Mouse (Mus musculus) neural tube, embryonic 15.5 days (tissue): ENCODE results near the gene Ccnb3. TPM values are rescaled to one million over a fixed set of nuclear protein-coding genes. Genes with fewer than 3 reads are reported as not detected.
"Not testable (repeated sequence)": the region's sequence is repeated elsewhere in the genome, so short reads cannot be mapped to it uniquely, and the experiment has no call there.

Experiments used
- ATAC-seq: fragments of 200-750 bp; cut with Nextera tagmentation; 2 replicates; pipeline ENCODE4 v1.8.0; 2017; ENCODE audit warnings: mild to moderate bottlenecking, moderate TSS enrichment, moderate library complexity; ENCODE audit not compliant: low FRiP score
- H3K27ac ChIP-seq: fragments of 300-500 bp; sonication (generic); replicated peaks from 2 replicates; pipeline ENCODE4 v1.5.1; 2015; ENCODE audit warnings: mild to moderate bottlenecking, inconsistent platforms
- H3K27me3 ChIP-seq: fragments of 300-500 bp; sonication (generic); replicated peaks from 2 replicates; pipeline ENCODE4 v1.6.1; 2015; ENCODE audit warnings: inconsistent platforms
- H3K36me3 ChIP-seq: fragments of 300-500 bp; sonication (generic); 2 replicates; pipeline ENCODE4 v1.6.1; 2015; ENCODE audit warnings: inconsistent platforms
- H3K4me1 ChIP-seq: fragments of 300-500 bp; sonication (generic); 2 replicates; pipeline ENCODE4 v1.6.1; 2015; ENCODE audit warnings: inconsistent platforms
- H3K4me2 ChIP-seq: fragments of 300-500 bp; sonication (generic); 2 replicates; pipeline ENCODE4 v1.6.1; 2015; ENCODE audit warnings: inconsistent platforms, mild to moderate bottlenecking, moderate library complexity
- H3K4me3 ChIP-seq: fragments of 300-500 bp; sonication (generic); replicated peaks from 2 replicates; pipeline ENCODE4 v1.5.1; 2015; ENCODE audit warnings: mild to moderate bottlenecking, inconsistent platforms
- H3K9ac ChIP-seq: fragments of 300-500 bp; sonication (generic); replicated peaks from 2 replicates; pipeline ENCODE4 v1.6.1; 2015; ENCODE audit warnings: mild to moderate bottlenecking, inconsistent platforms
- H3K9me3 ChIP-seq: fragments of 300-500 bp; sonication (generic); replicated peaks from 2 replicates; pipeline ENCODE4 v1.6.1; 2016; ENCODE audit warnings: inconsistent platforms
- WGBS: fragments of 180-500 bp; shearing (Covaris S2); methylation state at CpG from one replicate; pipeline ENCODE4 v1.1.7; 2015; ENCODE audit warnings: mixed read lengths; 5-methylcytosine and 5-hydroxymethylcytosine counted together
- polyA plus RNA-seq: library from polyadenylated mRNA; unstranded; fragments of >200 nt; fragmentation: Nextera tagmentation; extraction: Ambion mirVana; gene quantifications from 2 replicates; pipeline ENCODE4 v1.2.1, GENCODE M21; 2015

The Ccnb3 gene
- polyA plus RNA-seq: not detected in 2 replicates

DNA sequence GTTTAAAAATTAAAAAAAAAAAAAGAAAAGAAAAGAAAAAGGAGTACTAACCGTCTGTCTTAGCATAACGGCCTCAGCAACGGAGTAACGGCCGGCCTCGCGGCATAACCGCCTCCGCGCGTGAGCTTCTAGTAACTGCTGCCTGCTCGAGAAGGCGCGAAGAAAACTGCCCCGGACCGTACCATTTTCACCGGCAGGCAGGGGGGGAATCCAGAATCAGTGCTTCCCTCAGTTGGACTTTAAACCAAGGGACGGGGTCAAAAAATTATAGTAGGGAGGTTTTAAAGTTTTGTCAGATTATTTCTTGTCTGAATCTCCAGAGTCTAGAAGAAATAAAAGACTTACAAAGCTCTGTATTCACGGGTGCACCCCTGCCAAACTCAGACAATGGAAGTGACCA is at the start of gene Ccnb3:
TSS of gene Ccnb3 (minus strand) at position 101 of the 400 bp plus-strand sequence.
- Histone ChIP-seq H3K4me1 (no peaks in the 10 kb centered on the region), H3K9ac (no peak within 1 kb of the TSS), H3K4me2 (no peak within 1 kb of the TSS), H3K4me3 (no peak within 1 kb of the TSS), H3K9me3 (no peaks in the 10 kb centered on the region), H3K27me3 (no peaks in the 10 kb centered on the region), H3K36me3 (no peaks in the 10 kb centered on the region), H3K27ac (no peak within 1 kb of the TSS)
- no peak for ATAC-seq
- WGBS: 95% methylated on average over 19 of the region's 19 CpGs

GRCm38 (mm10) chrX:7090323-7090722 is 48.9 kb upstream of the Ccnb3 start:
- Histone ChIP-seq H3K4me2 (no peak overlapping the region), H3K4me1 (no peaks in the 10 kb centered on the region), H3K4me3 (no peak overlapping the region), H3K36me3 (no peaks in the 10 kb centered on the region), H3K27me3 (no peaks in the 10 kb centered on the region), H3K27ac (no peak overlapping the region), H3K9me3 (no peaks in the 10 kb centered on the region), H3K9ac (no peak overlapping the region)
- ATAC-seq: no peak

DNA sequence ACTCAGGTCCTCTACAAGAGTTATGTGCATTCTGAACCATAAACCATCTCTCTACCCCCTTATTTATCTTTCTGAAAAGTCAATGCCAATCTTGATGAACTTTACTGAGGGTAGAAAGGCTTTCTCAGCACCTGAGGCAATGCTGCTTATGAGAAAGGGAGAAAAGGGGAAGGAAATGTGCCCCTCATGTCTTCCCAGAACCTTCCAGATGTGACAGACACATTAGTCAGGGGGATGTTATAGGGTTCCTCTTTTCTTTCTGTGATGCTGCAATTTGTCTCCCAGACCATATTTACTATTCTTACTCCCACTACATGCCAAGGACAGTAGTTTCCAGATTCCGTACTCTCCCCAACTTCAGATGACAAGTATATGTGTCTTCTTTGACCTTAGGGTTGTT is 44.5 kb upstream of the Ccnb3 start:
- no peaks in the 10 kb centered on the region for H3K4me1 ChIP-seq
- H3K4me2 ChIP-seq: no peak overlapping the region
- WGBS: 84% methylated on average over 1 of the region's 1 CpGs
- no peaks in the 10 kb centered on the region for H3K9me3 ChIP-seq
- H3K4me3 ChIP-seq: no peak overlapping the region
- H3K27ac ChIP-seq: no peak overlapping the region
- no peaks in the 10 kb centered on the region for H3K36me3 ChIP-seq
- ATAC-seq: no peak
- no peaks in the 10 kb centered on the region for H3K27me3 ChIP-seq
- no peak overlapping the region for H3K9ac ChIP-seq

GRCm38 (mm10) chrX:7079820-7080429 is 38.5 kb upstream of the Ccnb3 start:
- WGBS: 85% methylated on average over 6 of the region's 6 CpGs
- no peak for ATAC-seq
- Histone ChIP-seq H3K4me3 (no peak overlapping the region), H3K4me1 (no peaks in the 10 kb centered on the region), H3K27me3 (no peaks in the 10 kb centered on the region), H3K4me2 (no peak overlapping the region), H3K36me3 (no peaks in the 10 kb centered on the region), H3K27ac (no peak overlapping the region), H3K9ac (no peak overlapping the region), H3K9me3 (no peaks in the 10 kb centered on the region)

- H3K4me3 ChIP-seq: no peak overlapping the region
- H3K9ac ChIP-seq: no peak overlapping the region
- H3K36me3 ChIP-seq: no peaks in the 10 kb centered on the region
- H3K27me3 ChIP-seq: no peaks in the 10 kb centered on the region
- WGBS: 82% methylated on average over 2 of the region's 2 CpGs
- no peak for ATAC-seq
- no peaks in the 10 kb centered on the region for H3K9me3 ChIP-seq
- no peak overlapping the region for H3K4me2 ChIP-seq
- no peaks in the 10 kb centered on the region for H3K4me1 ChIP-seq
- no peak overlapping the region for H3K27ac ChIP-seq
Measured at GRCm38 (mm10) chrX:7068002-7068401, 26.6 kb upstream of the Ccnb3 start.

DNA sequence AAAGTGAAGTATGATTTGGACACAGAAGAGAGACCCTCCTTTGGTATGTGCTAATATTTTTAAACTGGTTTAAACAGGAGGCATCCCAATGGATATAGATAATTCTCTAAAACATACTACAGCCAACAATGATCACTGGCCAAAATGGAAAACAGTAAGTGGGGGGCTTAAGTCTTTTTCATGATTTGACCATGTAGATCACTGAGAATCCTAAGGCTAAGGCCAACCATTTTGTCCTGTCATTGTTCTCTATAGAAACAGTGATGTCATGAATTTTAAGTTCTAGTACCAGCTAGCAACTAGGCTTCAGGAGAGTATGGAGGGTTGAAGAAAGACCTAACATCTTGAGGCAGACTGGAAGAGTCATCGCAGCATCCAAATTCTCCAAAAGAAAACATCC is 25.8 kb upstream of the Ccnb3 start, which contains the start of gene Akap4:
TSS of gene Akap4 (plus strand) at position 301 of the 400 bp plus-strand sequence.
- Histone ChIP-seq H3K9me3 (no peaks in the 10 kb centered on the region), H3K4me2 (no peak within 1 kb of the TSS), H3K4me1 (no peaks in the 10 kb centered on the region), H3K9ac (no peak within 1 kb of the TSS), H3K27ac (no peak within 1 kb of the TSS), H3K36me3 (no peaks in the 10 kb centered on the region), H3K27me3 (no peaks in the 10 kb centered on the region), H3K4me3 (no peak within 1 kb of the TSS)
- no peak for ATAC-seq
- 100% methylated on average over 1 of the region's 1 CpGs for WGBS

DNA sequence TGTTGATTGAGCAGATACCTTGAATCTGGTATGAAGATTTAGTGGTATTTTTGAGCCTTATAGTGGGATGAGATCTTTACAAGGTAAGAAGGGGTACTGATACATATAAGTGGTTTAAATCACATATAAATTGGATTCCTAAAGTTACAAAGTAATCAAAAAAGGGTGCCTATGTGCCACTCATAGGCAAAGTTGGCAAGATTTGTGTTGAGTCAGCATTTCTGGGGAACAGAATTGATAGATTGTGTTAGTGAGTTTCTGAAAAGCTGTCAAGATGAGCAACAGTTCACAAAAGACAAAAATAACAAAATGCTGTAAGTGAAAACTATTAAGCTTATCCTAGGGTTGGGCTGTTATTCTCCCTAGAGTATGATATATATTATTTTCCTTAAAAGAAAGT is 22.7 kb upstream of the Ccnb3 start:
- Histone ChIP-seq H3K9me3 (no peaks in the 10 kb centered on the region), H3K4me2 (no peak overlapping the region), H3K36me3 (no peaks in the 10 kb centered on the region), H3K27me3 (no peaks in the 10 kb centered on the region), H3K4me1 (no peaks in the 10 kb centered on the region), H3K27ac (no peak overlapping the region), H3K9ac (no peak overlapping the region), H3K4me3 (no peak overlapping the region)
- ATAC-seq: no peak

- no peak for ATAC-seq
- Histone ChIP-seq H3K4me2 (no peak overlapping the region), H3K27me3 (no peaks in the 10 kb centered on the region), H3K9ac (no peak overlapping the region), H3K4me3 (no peak overlapping the region), H3K27ac (no peak overlapping the region), H3K9me3 (no peaks in the 10 kb centered on the region), H3K36me3 (no peaks in the 10 kb centered on the region), H3K4me1 (no peaks in the 10 kb centered on the region)
- 89% methylated on average over 2 of the region's 2 CpGs for WGBS
Measured at GRCm38 (mm10) chrX:7057634-7058033, 16.2 kb upstream of the Ccnb3 start.

DNA sequence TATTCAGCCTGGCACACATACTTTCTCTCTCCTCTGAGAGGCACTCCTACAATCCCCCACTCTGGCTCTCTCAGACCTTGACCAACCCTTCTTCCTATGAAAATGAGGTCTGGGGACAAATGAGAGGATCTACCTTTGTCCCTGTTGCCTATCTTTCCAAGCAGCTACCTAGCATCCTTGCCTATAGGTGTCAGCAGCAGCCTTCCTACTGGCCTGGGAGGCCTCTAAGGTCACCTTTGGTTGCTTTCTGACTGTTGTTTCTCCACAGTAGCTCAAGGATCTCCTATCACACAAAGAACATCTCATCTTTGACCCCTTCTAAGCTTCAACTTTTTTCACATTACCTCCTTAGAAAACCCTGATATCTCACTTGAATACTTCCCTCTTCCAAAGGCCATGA is 15.6 kb upstream of the Ccnb3 start:
- no peak for ATAC-seq

DNA sequence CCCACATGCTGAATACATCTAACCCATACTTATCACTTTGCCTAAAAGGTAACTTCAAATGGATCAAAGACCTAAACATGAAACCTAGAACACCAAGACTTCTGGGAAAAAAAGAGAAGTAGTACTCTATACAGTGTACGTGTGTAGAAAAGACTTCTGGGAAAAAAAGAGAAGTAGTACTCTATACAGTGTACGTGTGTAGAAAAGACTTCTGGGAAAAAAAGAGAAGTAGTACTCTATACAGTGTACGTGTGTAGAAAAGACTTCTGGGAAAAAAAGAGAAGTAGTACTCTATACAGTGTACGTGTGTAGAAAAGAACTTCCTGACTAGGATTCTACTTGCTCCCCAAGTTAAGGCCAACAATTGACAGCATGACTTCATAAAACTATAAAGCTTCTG is 57.5 kb downstream of the Ccnb3 start:
- not testable (repeated sequence) for H3K27ac ChIP-seq, H3K9me3 ChIP-seq, H3K4me1 ChIP-seq, ATAC-seq, H3K36me3 ChIP-seq, H3K27me3 ChIP-seq, H3K4me2 ChIP-seq, H3K9ac ChIP-seq, H3K4me3 ChIP-seq
- WGBS: 92% methylated on average over 4 of the region's 4 CpGs

More for the DNA sequence above, 15.6 kb upstream of the Ccnb3 start:
- Histone ChIP-seq H3K27ac (no peak overlapping the region), H3K9me3 (no peaks in the 10 kb centered on the region), H3K4me1 (no peaks in the 10 kb centered on the region), H3K4me3 (no peak overlapping the region), H3K36me3 (no peaks in the 10 kb centered on the region), H3K27me3 (no peaks in the 10 kb centered on the region), H3K9ac (no peak overlapping the region), H3K4me2 (no peak overlapping the region)

DNA sequence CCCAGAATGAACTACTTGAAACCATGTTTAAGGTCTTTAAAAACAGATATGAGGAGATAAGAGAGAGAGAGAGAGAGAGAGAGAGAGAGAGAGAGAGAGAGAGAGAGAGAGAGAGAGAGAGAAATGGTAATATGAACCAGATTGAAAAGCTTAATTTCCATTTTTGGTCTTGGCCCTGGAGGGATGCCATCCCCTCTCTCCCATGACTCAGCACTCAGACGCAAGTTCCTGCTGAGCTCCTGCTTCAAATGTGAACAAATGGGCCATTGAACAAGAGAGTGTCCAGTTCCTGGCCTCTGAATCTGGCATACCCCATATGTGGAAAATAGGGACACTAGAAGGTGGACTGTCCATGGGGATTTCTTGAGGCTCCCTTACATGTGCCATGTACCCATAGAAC is 69.5 kb downstream of the Ccnb3 start:
- no peaks in the 10 kb centered on the region for H3K36me3 ChIP-seq
- WGBS: 64% methylated on average over 1 of the region's 1 CpGs
- H3K4me3 ChIP-seq: no peak overlapping the region
- no peak overlapping the region for H3K27ac ChIP-seq
- no peaks in the 10 kb centered on the region for H3K9me3 ChIP-seq
- H3K9ac ChIP-seq: no peak overlapping the region
- no peak for ATAC-seq
- no peaks in the 10 kb centered on the region for H3K27me3 ChIP-seq
- no peaks in the 10 kb centered on the region for H3K4me1 ChIP-seq
- no peak overlapping the region for H3K4me2 ChIP-seq

DNA sequence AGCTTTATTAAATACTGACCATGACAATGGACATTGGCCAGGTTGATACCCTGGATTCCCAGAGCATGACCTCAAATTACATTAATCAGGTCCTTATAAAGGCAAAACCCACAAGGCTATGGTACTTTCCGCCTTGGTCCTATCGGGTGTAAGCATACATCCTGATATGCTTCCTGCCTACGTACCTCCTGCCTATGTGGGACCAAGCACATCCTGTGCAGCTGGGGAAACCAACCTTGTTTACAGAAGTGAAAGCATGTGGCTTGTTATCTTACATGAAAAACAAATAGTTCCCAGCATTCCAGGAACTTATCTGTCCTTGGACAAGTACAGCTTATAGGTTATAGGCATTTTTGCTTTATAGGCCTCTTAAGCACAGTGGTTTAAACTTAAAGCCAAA is 72.8 kb downstream of the Ccnb3 start:
- 93% methylated on average over 3 of the region's 3 CpGs for WGBS
- H3K4me3 ChIP-seq: no peak overlapping the region
- no peaks in the 10 kb centered on the region for H3K9me3 ChIP-seq
- H3K27ac ChIP-seq: no peak overlapping the region
- no peak overlapping the region for H3K4me2 ChIP-seq
- no peaks in the 10 kb centered on the region for H3K4me1 ChIP-seq
- ATAC-seq: no peak
- no peak overlapping the region for H3K9ac ChIP-seq
- H3K27me3 ChIP-seq: no peaks in the 10 kb centered on the region
- H3K36me3 ChIP-seq: no peaks in the 10 kb centered on the region
